Mouse (Mus musculus): Measurements from ENCODE around the gene Trip12. TPM values are rescaled to one million over a fixed set of nuclear protein-coding genes. Genes with fewer than 3 reads are reported as not detected.
A peak's percentile ranks its signal among the peaks of the same experiment; 100 is the strongest.

The Trip12 gene
- polyA plus RNA-seq, 1 experiment from 2014 or later: 26.0 TPM

GRCm38 (mm10) chr1:84838156-84838555 lies 2.2 kb downstream of the Trip12 start:
- peak; percentile 4; the same call in 1 of the 2 replicates for ATAC-seq (ENCODE audit: low FRiP score, low TSS enrichment)
- H3K27me3 ChIP-seq (ENCODE audit: control insufficient read depth, insufficient read depth, low read length): no peaks in the 10 kb centered on the region
- no peaks in the 10 kb centered on the region for H3K4me1 ChIP-seq (replicated peaks; ENCODE audit: control insufficient read depth, insufficient read depth)

GRCm38 (mm10) chr1:84837523-84838145 lies 2.7 kb downstream of the Trip12 start:
- WGBS: 4% methylated on average over 20 of the region's 20 CpGs
- Histone ChIP-seq H3K4me1 (replicated peaks; ENCODE audit: control insufficient read depth, insufficient read depth) (no peaks in the 10 kb centered on the region), H3K4me3 (ENCODE audit: low read depth, low read length) (peak overlapping the region; percentile 99), H3K36me3 (ENCODE audit: control insufficient read depth, insufficient read depth, low read length) (no peaks in the 10 kb centered on the region), H3K27me3 (ENCODE audit: control insufficient read depth, insufficient read depth, low read length) (no peaks in the 10 kb centered on the region), H3K9ac (ENCODE audit: low read length) (peak overlapping the region; percentile 98), H3K4me2 (replicated peaks; ENCODE audit: low read depth) (peak overlapping the region; percentile 49), H3K9me3 (ENCODE audit: control insufficient read depth, low read length) (no peaks in the 10 kb centered on the region), H3K27ac (replicated peaks) (peak overlapping the region; percentile 99)
- no peak for DNase-seq (ENCODE audit: low spot score)
- ATAC-seq (ENCODE audit: low FRiP score, low TSS enrichment): no peak
- TF ChIP-seq CTCF (IDR thresholded peaks at IDR 0.05; ENCODE audit: low read depth) (no peak), EP300 (optimal IDR thresholded peaks at IDR 0.05) (no peak)

More at GRCm38 (mm10) chr1:84838156-84838555, 2.2 kb downstream of the Trip12 start:
- 0% methylated on average over 22 of the region's 22 CpGs for WGBS
- no peak for DNase-seq (ENCODE audit: low spot score)
- TF ChIP-seq EP300 (optimal IDR thresholded peaks at IDR 0.05) (no peak), CTCF (IDR thresholded peaks at IDR 0.05; ENCODE audit: low read depth) (no peak)
- Histone ChIP-seq H3K4me3 (ENCODE audit: low read depth, low read length) (peak overlapping the region; percentile 99), H3K9me3 (ENCODE audit: control insufficient read depth, low read length) (no peaks in the 10 kb centered on the region), H3K4me2 (replicated peaks; ENCODE audit: low read depth) (peak overlapping the region; percentile 49), H3K27ac (replicated peaks) (peak overlapping the region; percentile 99), H3K9ac (ENCODE audit: low read length) (peak overlapping the region; percentile 98), H3K36me3 (ENCODE audit: control insufficient read depth, insufficient read depth, low read length) (no peaks in the 10 kb centered on the region)

GRCm38 (mm10) chr1:84825091-84825490 lies 15.2 kb downstream of the Trip12 start:
- Histone ChIP-seq H3K9ac (ENCODE audit: low read length) (no peak overlapping the region), H3K36me3 (ENCODE audit: control insufficient read depth, insufficient read depth, low read length) (peaks cover 8% of the 10 kb centered on the region; the same call in 1 of the 2 replicates), H3K9me3 (ENCODE audit: control insufficient read depth, low read length) (no peaks in the 10 kb centered on the region), H3K4me2 (replicated peaks; ENCODE audit: low read depth) (no peak overlapping the region), H3K27me3 (ENCODE audit: control insufficient read depth, insufficient read depth, low read length) (no peaks in the 10 kb centered on the region), H3K4me3 (ENCODE audit: low read depth, low read length) (no peak overlapping the region), H3K4me1 (replicated peaks; ENCODE audit: control insufficient read depth, insufficient read depth) (no peaks in the 10 kb centered on the region), H3K27ac (replicated peaks) (no peak overlapping the region)
- TF ChIP-seq EP300 (optimal IDR thresholded peaks at IDR 0.05): no peak
- TF ChIP-seq CTCF (IDR thresholded peaks at IDR 0.05; ENCODE audit: low read depth): no peak
- no peak for ATAC-seq (ENCODE audit: low FRiP score, low TSS enrichment)
- no peak for DNase-seq (ENCODE audit: low spot score)
- 23% methylated on average over 2 of the region's 2 CpGs for WGBS

- WGBS: 68% methylated on average over 1 of the region's 1 CpGs
- TF ChIP-seq EP300 (optimal IDR thresholded peaks at IDR 0.05) (no peak), CTCF (IDR thresholded peaks at IDR 0.05; ENCODE audit: low read depth) (no peak)
- Histone ChIP-seq H3K4me1 (replicated peaks; ENCODE audit: control insufficient read depth, insufficient read depth) (no peaks in the 10 kb centered on the region), H3K27me3 (ENCODE audit: control insufficient read depth, insufficient read depth, low read length) (no peaks in the 10 kb centered on the region), H3K27ac (replicated peaks) (no peak overlapping the region), H3K9me3 (ENCODE audit: control insufficient read depth, low read length) (no peaks in the 10 kb centered on the region), H3K4me3 (ENCODE audit: low read depth, low read length) (no peak overlapping the region), H3K9ac (ENCODE audit: low read length) (no peak overlapping the region), H3K4me2 (replicated peaks; ENCODE audit: low read depth) (no peak overlapping the region), H3K36me3 (ENCODE audit: control insufficient read depth, insufficient read depth, low read length) (no peaks in the 10 kb centered on the region)
- DNase-seq (ENCODE audit: low spot score) (no peak), ATAC-seq (ENCODE audit: low FRiP score, low TSS enrichment) (no peak)
Observed at GRCm38 (mm10) chr1:84817596-84817995, 22.7 kb downstream of the Trip12 start.

- no peak for TF ChIP-seq EP300 (optimal IDR thresholded peaks at IDR 0.05)
- TF ChIP-seq CTCF (IDR thresholded peaks at IDR 0.05; ENCODE audit: low read depth): no peak
- Histone ChIP-seq H3K4me2 (replicated peaks; ENCODE audit: low read depth) (no peak overlapping the region), H3K27ac (replicated peaks) (no peak overlapping the region), H3K4me3 (ENCODE audit: low read depth, low read length) (no peak overlapping the region), H3K36me3 (ENCODE audit: control insufficient read depth, insufficient read depth, low read length) (no peaks in the 10 kb centered on the region), H3K9me3 (ENCODE audit: control insufficient read depth, low read length) (no peaks in the 10 kb centered on the region), H3K9ac (ENCODE audit: low read length) (no peak overlapping the region), H3K4me1 (replicated peaks; ENCODE audit: control insufficient read depth, insufficient read depth) (no peaks in the 10 kb centered on the region), H3K27me3 (ENCODE audit: control insufficient read depth, insufficient read depth, low read length) (no peaks in the 10 kb centered on the region)
- no peak for DNase-seq (ENCODE audit: low spot score)
- 17% methylated on average over 1 of the region's 1 CpGs for WGBS
- no peak for ATAC-seq (ENCODE audit: low FRiP score, low TSS enrichment)
Observed at GRCm38 (mm10) chr1:84803788-84804187, 36.5 kb downstream of the Trip12 start.

- H3K9me3 ChIP-seq (ENCODE audit: control insufficient read depth, low read length): no peaks in the 10 kb centered on the region
- no peak overlapping the region for H3K4me3 ChIP-seq (ENCODE audit: low read depth, low read length)
- no peaks in the 10 kb centered on the region for H3K27me3 ChIP-seq (ENCODE audit: control insufficient read depth, insufficient read depth, low read length)
- H3K27ac ChIP-seq (replicated peaks): no peak overlapping the region
- H3K36me3 ChIP-seq (ENCODE audit: control insufficient read depth, insufficient read depth, low read length): no peaks in the 10 kb centered on the region; the same call in 1 of the 2 replicates
- no peak for TF ChIP-seq EP300 (optimal IDR thresholded peaks at IDR 0.05)
- no peak for TF ChIP-seq CTCF (IDR thresholded peaks at IDR 0.05; ENCODE audit: low read depth)
- H3K9ac ChIP-seq (ENCODE audit: low read length): no peak overlapping the region
- DNase-seq (ENCODE audit: low spot score): no peak
- no peak overlapping the region for H3K4me2 ChIP-seq (replicated peaks; ENCODE audit: low read depth)
- no peak for ATAC-seq (ENCODE audit: low FRiP score, low TSS enrichment)
- no peaks in the 10 kb centered on the region for H3K4me1 ChIP-seq (replicated peaks; ENCODE audit: control insufficient read depth, insufficient read depth)
Observed at GRCm38 (mm10) chr1:84799166-84799565, 41.1 kb downstream of the Trip12 start.

Data from stomach, postnatal 0 days (tissue).